In the genomic region with DNA sequence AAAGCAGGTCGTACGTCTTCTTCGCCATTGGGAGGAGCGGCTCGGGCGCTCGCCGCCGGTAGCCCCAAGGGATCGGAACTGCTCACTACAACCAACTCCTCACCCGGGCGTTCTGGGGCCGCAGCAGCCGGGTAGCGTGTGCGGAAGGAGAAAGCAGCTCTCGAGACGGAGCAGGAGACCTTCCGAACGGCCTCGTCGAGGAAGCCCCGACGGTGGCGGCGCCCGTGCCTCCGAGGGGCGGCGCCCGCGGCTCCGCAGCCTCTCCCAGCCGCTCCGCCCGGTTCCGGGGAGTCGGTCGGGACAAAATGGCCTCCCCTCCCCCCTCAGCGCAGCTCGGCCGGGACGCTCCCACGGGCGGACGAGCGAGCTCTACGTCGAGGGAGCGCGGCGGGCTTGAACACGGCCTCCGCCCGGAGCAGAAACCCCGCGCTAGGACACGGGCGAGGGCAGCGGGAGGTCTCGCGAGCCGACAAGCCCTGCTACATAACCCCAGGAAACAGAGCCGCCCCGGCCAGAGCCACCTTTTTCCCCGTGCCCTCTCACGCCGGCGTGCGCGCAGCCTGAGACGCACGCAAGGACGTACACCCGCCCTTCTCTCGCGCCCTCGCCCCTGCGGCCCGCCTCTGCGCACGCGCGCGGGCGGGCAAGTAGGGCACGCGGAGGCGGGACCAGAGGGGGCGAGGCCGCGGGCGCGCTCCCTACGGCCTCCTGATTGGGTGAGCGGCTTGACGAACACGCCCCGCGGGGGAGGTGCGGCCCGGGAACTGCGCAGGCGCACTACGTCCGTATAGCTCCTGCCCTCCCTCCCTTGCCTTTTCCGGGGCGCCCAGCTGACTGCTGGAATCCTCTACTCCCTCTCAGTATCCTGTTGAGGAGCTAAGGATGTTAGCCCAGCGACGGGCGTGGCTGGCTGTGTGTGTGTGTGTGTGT, we compare ENCODE assay signal across 8 mouse cellular contexts. TPM values are rescaled to one million over a fixed set of nuclear protein-coding genes. Genes with fewer than 3 reads are reported as not detected.
A peak's percentile ranks its signal among the peaks of the same experiment; 100 is the strongest.
DNase-seq lines count a peak whose midpoint lies in the region; ATAC-seq and TF ChIP-seq lines count a peak whose summit lies in the region.

Gene Rab10, minus strand, starts transcription at position 579 of the 930 bp plus-strand sequence.

- H3K79me3 ChIP-seq in C2C12 (ENCODE audit: low read depth), result peaks cover 47% of the 10 kb centered on the region

- ATAC-seq in heart, embryonic 11.5 days (replicated peaks; ENCODE audit: insufficient number of reproducible peaks, low FRiP score, low TSS enrichment), result peak; percentile 99
- ATAC-seq in kidney, embryonic 16.5 days (ENCODE audit: low FRiP score, low TSS enrichment), result peak; percentile 98

- WGBS in heart, embryonic 11.5 days (ENCODE audit: insufficient replicate concordance), result under 1% methylated on average over 87 of the region's 111 CpGs
- WGBS in kidney, embryonic 16.5 days, result under 1% methylated on average over 101 of the region's 111 CpGs
- under 1% methylated on average over 111 of the region's 111 CpGs for WGBS in liver, adult 2 months

- no peak for TF ChIP-seq CTCF in C2C12 (IDR thresholded peaks at IDR 0.05; ENCODE audit: control insufficient read depth, insufficient read depth, insufficient read length)
- no peak for TF ChIP-seq CTCF in brain, embryonic 14.5 days (IDR thresholded peaks at IDR 0.05; ENCODE audit: borderline replicate concordance, extremely low read depth, insufficient read depth, insufficient read length)
- no peak for TF ChIP-seq CTCF in liver, adult 2 months (IDR thresholded peaks at IDR 0.05; ENCODE audit: low read depth, low read length)

- DNase-seq in brain, embryonic 14.5 days (ENCODE audit: low read depth), result peak; percentile 99
- DNase-seq in liver, adult 2 months (ENCODE audit: extremely low read depth, low read depth, low spot score), result peak; percentile 85
- DNase-seq in splenic B cell, adult 2 months (ENCODE audit: low read depth, low spot score), result peak; percentile 99

- H3K27ac ChIP-seq in heart, embryonic 11.5 days (ENCODE audit: low read depth, low read length), result peak within 1 kb of the TSS; percentile 98
- peak within 1 kb of the TSS; percentile 98 for H3K27ac ChIP-seq in kidney, embryonic 16.5 days (ENCODE audit: low read length)
- peak within 1 kb of the TSS; percentile 99 for H3K27ac ChIP-seq in liver, adult 2 months (replicated peaks; ENCODE audit: insufficient read depth, low read depth, low read length)

- peak within 1 kb of the TSS; percentile 85 for H3ac ChIP-seq in C2C12 (ENCODE audit: control insufficient read depth, insufficient read length, low read depth)
- peak within 1 kb of the TSS; percentile 44 for H3ac ChIP-seq in myocyte (ENCODE audit: control insufficient read depth, insufficient read length)

- peak; percentile 84 for TF ChIP-seq POLR2A in brain, embryonic 14.5 days (IDR thresholded peaks at IDR 0.05; ENCODE audit: borderline replicate concordance, extremely low read depth, insufficient read depth, insufficient read length, poor library complexity, severe bottlenecking)
- TF ChIP-seq POLR2A in liver, adult 2 months (IDR thresholded peaks at IDR 0.05; ENCODE audit: extremely low read depth, insufficient read depth, low read length), result peak; percentile 93
- TF ChIP-seq POLR2A in myocyte (IDR thresholded peaks at IDR 0.05; ENCODE audit: insufficient read length, low read depth), result peak; percentile 71

- H3K27me3 ChIP-seq in C2C12 (ENCODE audit: control insufficient read depth, insufficient read depth, insufficient read length) (no peaks in the 10 kb centered on the region), myocyte (ENCODE audit: control insufficient read depth, insufficient read depth, insufficient read length) (no peaks in the 10 kb centered on the region)
- H3K27me3 ChIP-seq in erythroblast, embryonic 14.5 days (ENCODE audit: control insufficient read depth), result no peaks in the 10 kb centered on the region
- no peaks in the 10 kb centered on the region for H3K27me3 ChIP-seq in heart, embryonic 11.5 days (ENCODE audit: control insufficient read depth, insufficient read depth, low read length)
- no peaks in the 10 kb centered on the region for H3K27me3 ChIP-seq in kidney, embryonic 16.5 days (ENCODE audit: insufficient read depth, low read length)
- H3K27me3 ChIP-seq in liver, adult 2 months (ENCODE audit: control insufficient read depth, insufficient read depth, low read length), result no peaks in the 10 kb centered on the region
- no peaks in the 10 kb centered on the region for H3K27me3 ChIP-seq in splenic B cell, adult 2 months (ENCODE audit: control insufficient read depth, insufficient read depth, low read length, poor library complexity, severe bottlenecking)

- peaks cover 46% of the 10 kb centered on the region for H3K4me1 ChIP-seq in erythroblast, embryonic 14.5 days (ENCODE audit: control insufficient read depth)
- H3K4me1 ChIP-seq in heart, embryonic 11.5 days (ENCODE audit: control insufficient read depth, insufficient read depth, low read length), result peaks cover 11% of the 10 kb centered on the region
- H3K4me1 ChIP-seq in kidney, embryonic 16.5 days (ENCODE audit: insufficient read depth, low read length), result peaks cover 16% of the 10 kb centered on the region
- peaks cover 16% of the 10 kb centered on the region for H3K4me1 ChIP-seq in liver, adult 2 months (ENCODE audit: control insufficient read depth, insufficient read depth, low read length)

- peak within 1 kb of the TSS; percentile 89 for H3K9ac ChIP-seq in heart, embryonic 11.5 days (ENCODE audit: low read depth, low read length)
- peak within 1 kb of the TSS; percentile 92 for H3K9ac ChIP-seq in kidney, embryonic 16.5 days (replicated peaks; ENCODE audit: low read length)
- peak within 1 kb of the TSS; percentile 96 for H3K9ac ChIP-seq in liver, adult 2 months (ENCODE audit: low read depth, low read length)

- peak within 1 kb of the TSS; percentile 86 for H3K4me2 ChIP-seq in heart, embryonic 11.5 days
- H3K4me2 ChIP-seq in kidney, embryonic 16.5 days (replicated peaks; ENCODE audit: low read depth, low read length), result peak within 1 kb of the TSS; percentile 93
- H3K4me2 ChIP-seq in myocyte (ENCODE audit: low read depth), result peak within 1 kb of the TSS; percentile 99

- H3K79me2 ChIP-seq in C2C12 (ENCODE audit: control insufficient read depth, insufficient read depth) (peaks cover 50% of the 10 kb centered on the region), myocyte (ENCODE audit: control insufficient read depth, insufficient read depth) (peaks cover 47% of the 10 kb centered on the region)
- peaks cover 22% of the 10 kb centered on the region for H3K79me2 ChIP-seq in liver, adult 2 months (ENCODE audit: control insufficient read depth, insufficient read depth, low read length)

- peak within 1 kb of the TSS; percentile 90 for H3K4me3 ChIP-seq in C2C12 (ENCODE audit: insufficient read depth, poor library complexity, severe bottlenecking)
- peak within 1 kb of the TSS; percentile 78 for H3K4me3 ChIP-seq in erythroblast, embryonic 14.5 days (replicated peaks)
- H3K4me3 ChIP-seq in heart, embryonic 11.5 days (ENCODE audit: low read depth, low read length), result peak within 1 kb of the TSS; percentile 82
- H3K4me3 ChIP-seq in kidney, embryonic 16.5 days (ENCODE audit: low read length), result peak within 1 kb of the TSS; percentile 96
- H3K4me3 ChIP-seq in liver, adult 2 months (ENCODE audit: insufficient read depth, low read depth, low read length), result peak within 1 kb of the TSS; percentile 97
- H3K4me3 ChIP-seq in myocyte, result peak within 1 kb of the TSS; percentile 99

- peaks cover 3% of the 10 kb centered on the region for H3K36me3 ChIP-seq in C2C12 (ENCODE audit: control insufficient read depth, insufficient read depth)
- H3K36me3 ChIP-seq in erythroblast, embryonic 14.5 days (ENCODE audit: control insufficient read depth), result peaks cover 27% of the 10 kb centered on the region
- H3K36me3 ChIP-seq in heart, embryonic 11.5 days (ENCODE audit: control insufficient read depth, insufficient read depth, low read length), result no peaks in the 10 kb centered on the region
- no peaks in the 10 kb centered on the region for H3K36me3 ChIP-seq in kidney, embryonic 16.5 days (ENCODE audit: insufficient read depth, low read length)
- H3K36me3 ChIP-seq in liver, adult 2 months (ENCODE audit: control insufficient read depth, insufficient read depth, low read length), result no peaks in the 10 kb centered on the region
- no peaks in the 10 kb centered on the region for H3K36me3 ChIP-seq in myocyte (ENCODE audit: control insufficient read depth, insufficient read depth)
- H3K36me3 ChIP-seq in splenic B cell, adult 2 months (ENCODE audit: control insufficient read depth, insufficient read depth, low read length, poor library complexity, severe bottlenecking), result no peaks in the 10 kb centered on the region

- no peaks in the 10 kb centered on the region for H3K9me3 ChIP-seq in erythroblast, embryonic 14.5 days (ENCODE audit: control insufficient read depth, low read length)
- H3K9me3 ChIP-seq in heart, embryonic 11.5 days (replicated peaks; ENCODE audit: control insufficient read depth, low read length), result no peaks in the 10 kb centered on the region
- H3K9me3 ChIP-seq in kidney, embryonic 16.5 days (ENCODE audit: low read length), result no peaks in the 10 kb centered on the region

TF ChIP-seq in C2C12, 6 proteins besides CTCF, POLR2A, EP300 and RAD21 (continues in another document):
- no peak for TF ChIP-seq MYOG (IDR thresholded peaks at IDR 0.05; ENCODE audit: control insufficient read depth, extremely low read depth, insufficient read length)
- peak; percentile 8 for TF ChIP-seq USF1 (IDR thresholded peaks at IDR 0.05; ENCODE audit: low read depth)
- TF ChIP-seq MYOD1 (IDR thresholded peaks at IDR 0.05; ENCODE audit: control insufficient read depth, insufficient read length, low read depth), result no peak
- no peak for TF ChIP-seq FOSL1 (IDR thresholded peaks at IDR 0.05; ENCODE audit: insufficient read depth, low read length, poor library complexity, severe bottlenecking)
- TF ChIP-seq MAX (IDR thresholded peaks at IDR 0.05), result peak; percentile 67

TF ChIP-seq in myocyte, 11 proteins besides CTCF, POLR2A, EP300 and RAD21 (continues in another document):
- TF ChIP-seq MYOD1 (IDR thresholded peaks at IDR 0.05; ENCODE audit: control insufficient read depth in 1 of 3, insufficient read length in 2 of 3, low read depth in 2 of 3) (peak in 1 of 3 experiments; percentile 6), TCF12 (IDR thresholded peaks at IDR 0.05; ENCODE audit: insufficient read depth, poor library complexity, severe bottlenecking) (no peak), SRF (IDR thresholded peaks at IDR 0.05; ENCODE audit: control insufficient read depth, insufficient read length, low read depth) (peak; percentile 85), REST (IDR thresholded peaks at IDR 0.05; ENCODE audit: insufficient read depth, insufficient read length) (peak; percentile 12)

RNA-seq across cellular contexts. Expression of gene Rab10, which starts in this region (rescaled TPM):
- polyA plus RNA-seq in C2C12 (2012; fragmentation: generic; extraction: Trizol) (50.2 TPM), myocyte (2012; fragmentation: generic; extraction: Trizol) (81.0 TPM)
- polyA plus RNA-seq in brain, embryonic 14.5 days (2012; rRNA removed), result 140 and 159 TPM in 2 replicates
- polyA plus RNA-seq in erythroblast, embryonic 14.5 days (2012), result 7.9 and 8.6 TPM in 2 replicates
- 68.9 and 70.6 TPM in 2 replicates for polyA plus RNA-seq in heart, embryonic 11.5 days (2014; fragmentation: Nextera tagmentation; extraction: Ambion mirVana)
- 65.1 and 68.4 TPM in 2 replicates for polyA plus RNA-seq in kidney, embryonic 16.5 days (2015; fragmentation: Nextera tagmentation; extraction: Ambion mirVana)
- total RNA-seq in liver, adult 2 months (2014; rRNA removed), result 42.8 and 43.4 TPM in 2 replicates
- 18.7 and 21.5 TPM in 2 replicates for polyA plus RNA-seq in liver, adult 2 months (2012; rRNA removed)

Comparison
In these comparisons a context has a peak if more than half of its experiments do, and no peak if none do; other contexts are left out.
1. Peak in every context shown above with its lines: DNase-seq, ATAC-seq, H3K4me3 ChIP-seq and H3K27ac ChIP-seq.